Mouse (Mus musculus) G1E (cell line): ENCODE results near the gene Ganab. TPM values are rescaled to one million over a fixed set of nuclear protein-coding genes. Genes with fewer than 3 reads are reported as not detected.

Experiments
- ATAC-seq: 2 replicates; pipeline ENCODE4 v1.8.0; 2016; ENCODE audit warnings: mild to moderate bottlenecking; ENCODE audit not compliant: insufficient number of reproducible peaks, poor library complexity, low FRiP score, severe bottlenecking; ENCODE audit errors: extremely low read depth
- DNase-seq: peaks from one replicate; pipeline ENCODE4 v3.0.0; 2012; ENCODE audit warnings: low spot score
- H3K27me3 ChIP-seq: 2 replicates; pipeline ENCODE4 v1.6.1; 2012; ENCODE audit warnings: mild to moderate bottlenecking, low read length, inconsistent platforms; ENCODE audit not compliant: insufficient read depth
- H3K36me3 ChIP-seq: replicated peaks from 2 replicates; pipeline ENCODE3; 2012; ENCODE audit warnings: mild to moderate bottlenecking, inconsistent platforms
- H3K4me1 ChIP-seq: 2 replicates; pipeline ENCODE4 v1.6.1; 2012; ENCODE audit warnings: low read depth, low read length, inconsistent platforms, mixed read lengths; ENCODE audit not compliant: insufficient read depth
- H3K4me3 ChIP-seq: 2 replicates; pipeline ENCODE4 v1.5.1; 2012; ENCODE audit warnings: low read depth, mild to moderate bottlenecking, inconsistent platforms, low read length, moderate library complexity, mixed read lengths
- H3K9me3 ChIP-seq: replicated peaks from 2 replicates; pipeline ENCODE4 v1.6.1; 2012; ENCODE audit warnings: inconsistent platforms
- CTCF ChIP-seq: IDR thresholded peaks from 2 replicates; pipeline ENCODE4 v1.5.1; 2012; ENCODE audit warnings: low read depth, low read length, inconsistent platforms, mixed read lengths
- GATA1 ChIP-seq: IDR thresholded peaks from 2 replicates; pipeline ENCODE4 v1.6.1; 2012; ENCODE audit warnings: borderline replicate concordance, low read length, inconsistent platforms, mixed read lengths
- GATA2 ChIP-seq: IDR thresholded peaks from 2 replicates; pipeline ENCODE4 v1.6.1; 2012; ENCODE audit warnings: low read depth, low read length, inconsistent platforms, borderline replicate concordance
- POLR2AphosphoS5 ChIP-seq: IDR thresholded peaks from 2 replicates; pipeline ENCODE4 v1.6.1; 2012; ENCODE audit warnings: low read depth, low read length, inconsistent platforms; ENCODE audit not compliant: insufficient replicate concordance
- TAL1 ChIP-seq: conservative IDR thresholded peaks from 2 replicates; pipeline ENCODE4 v1.6.1; 2012; ENCODE audit warnings: low read depth, low read length, inconsistent platforms, mixed read lengths
- polyA plus RNA-seq: library from polyadenylated mRNA; stranded (reverse); fragments of >175 nt; gene quantifications from 2 replicates; pipeline ENCODE4 v1.2.3, GENCODE M21; 2012
- total RNA-seq, 2 experiments: library from RNA; stranded (forward) in 1 of 2; stranded (reverse) in 1 of 2; fragments of 200-1000 nt in 1 of 2; fragments of >200 nt in 1 of 2; fragmentation: Nextera tagmentation in 1 of 2; gene quantifications; 2 replicates each; pipeline ENCODE4 v1.2.3; 2014 to 2017

Ganab gene
- total and polyA plus RNA-seq, 3 experiments = 56.2 to 214 (median 75.0) TPM

DNA sequence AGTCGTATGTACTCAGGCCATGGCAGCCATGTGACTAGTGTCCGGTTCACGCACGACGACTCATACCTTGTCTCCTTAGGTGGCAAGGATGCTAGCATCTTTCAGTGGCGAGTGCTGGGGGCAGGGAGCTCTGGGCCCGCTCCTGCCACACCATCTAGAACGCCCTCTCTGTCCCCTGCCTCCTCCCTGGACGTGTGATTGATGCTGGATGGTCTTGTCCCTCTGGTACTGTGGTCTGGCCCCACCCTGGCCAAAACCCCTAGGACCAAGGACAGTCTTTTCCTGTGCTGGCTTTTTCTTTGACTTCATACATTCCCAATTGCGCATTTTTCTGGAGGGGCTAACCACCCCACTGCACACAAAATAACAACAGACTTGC, 43.3 kb downstream of the Ganab start:
- no peaks in the 10 kb centered on the region for H3K9me3 ChIP-seq
- no peak for TF ChIP-seq GATA1
- no peak for TF ChIP-seq POLR2AphosphoS5
- no peak for TF ChIP-seq CTCF
- TF ChIP-seq GATA2 = no peak
- H3K4me3 ChIP-seq = peak overlapping the region; percentile 97; the same call in 1 of the 2 replicates
- H3K36me3 ChIP-seq = peaks cover 76% of the 10 kb centered on the region
- ATAC-seq (no peak), DNase-seq (no peak)
- H3K4me1 ChIP-seq = peaks cover 76% of the 10 kb centered on the region
- H3K27me3 ChIP-seq = no peaks in the 10 kb centered on the region

DNA sequence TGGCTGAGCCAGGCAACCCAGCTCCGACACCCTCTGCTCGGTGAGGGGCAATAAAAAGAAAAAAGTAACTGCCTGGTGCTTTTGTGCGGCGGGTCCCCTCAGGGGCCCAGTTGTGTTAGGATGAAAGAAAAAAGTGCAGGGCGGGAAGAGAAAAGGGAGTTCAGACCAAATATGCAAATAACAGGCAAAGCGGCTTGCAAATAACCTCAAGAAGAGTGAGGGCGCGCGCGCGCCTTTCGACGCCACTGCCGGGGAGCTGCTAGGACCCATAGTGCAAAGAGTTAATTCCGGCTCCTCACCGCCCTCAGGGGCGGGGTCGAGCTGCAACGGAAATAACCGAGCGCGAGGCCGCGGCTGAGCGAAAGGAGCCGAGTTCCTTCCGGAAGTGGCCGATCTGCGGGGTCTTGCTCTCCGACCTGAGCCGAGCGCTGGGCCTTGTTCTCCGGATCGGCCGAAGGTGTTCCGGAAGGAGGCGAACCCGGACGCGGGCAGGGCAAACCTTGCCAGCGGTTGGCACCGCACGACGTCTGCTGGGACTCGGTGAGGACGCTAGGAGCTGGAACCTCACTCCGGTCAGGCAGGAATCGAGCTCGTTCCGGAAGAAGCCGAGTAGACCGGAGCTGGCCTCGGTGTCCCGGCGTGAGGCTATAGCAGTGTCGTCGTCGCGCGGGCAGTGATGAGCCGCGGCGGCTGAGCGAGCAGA, 43.8 kb downstream of the Ganab start, which contains the start of gene Mta2:
Gene Mta2 (plus strand): TSS at position 361 of the 703 bp plus-strand sequence.
- no peaks in the 10 kb centered on the region for H3K27me3 ChIP-seq
- peaks cover 76% of the 10 kb centered on the region for H3K36me3 ChIP-seq
- no peak for TF ChIP-seq CTCF
- TF ChIP-seq GATA2 = no peak
- no peak for TF ChIP-seq GATA1
- TF ChIP-seq TAL1 = no peak
- no peak for TF ChIP-seq POLR2AphosphoS5
- H3K9me3 ChIP-seq = no peaks in the 10 kb centered on the region
- DNase-seq (peak; percentile 87), ATAC-seq (peak; percentile 67)
- H3K4me3 ChIP-seq = peak within 1 kb of the TSS; percentile 97
- peaks cover 77% of the 10 kb centered on the region for H3K4me1 ChIP-seq

DNA sequence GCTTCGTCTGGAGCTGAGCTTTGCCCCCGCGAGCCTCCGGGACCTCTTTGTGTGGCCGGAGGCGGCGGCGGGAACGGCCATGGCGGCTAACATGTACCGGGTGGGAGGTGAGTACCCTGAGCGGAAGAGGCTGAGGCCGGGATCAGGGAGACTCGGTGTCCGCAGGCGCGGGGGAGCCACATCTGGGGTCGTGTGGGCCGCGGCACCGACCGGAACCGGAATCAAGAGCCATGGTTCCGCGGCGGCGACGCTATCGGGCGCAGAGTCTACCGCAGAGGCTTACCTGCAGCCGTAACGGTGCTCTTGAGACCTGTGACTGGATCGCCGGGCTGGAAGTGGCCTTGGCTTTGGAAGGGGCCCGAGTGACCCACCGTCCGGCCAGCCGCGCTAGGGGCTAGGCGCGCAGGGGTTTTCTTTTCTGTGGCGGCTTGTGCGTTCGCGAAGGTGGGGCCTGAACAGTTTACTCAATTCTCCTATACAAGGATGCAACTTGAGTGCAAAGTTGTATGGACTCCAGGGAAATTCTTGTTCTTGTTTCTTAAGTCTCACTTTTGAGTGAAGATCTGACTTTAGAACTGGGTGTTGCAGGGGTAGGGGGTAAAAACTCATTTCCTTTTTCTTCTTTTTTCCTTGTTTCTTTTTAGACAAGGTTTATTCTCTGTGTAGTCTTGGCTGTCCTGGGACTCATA, 44.5 kb downstream of the Ganab start:
- peaks cover 77% of the 10 kb centered on the region for H3K4me1 ChIP-seq
- no peaks in the 10 kb centered on the region for H3K9me3 ChIP-seq
- peak overlapping the region; percentile 97 for H3K4me3 ChIP-seq
- TF ChIP-seq TAL1 (no peak), POLR2AphosphoS5 (no peak), GATA2 (no peak), CTCF (no peak), GATA1 (no peak)
- ATAC-seq (no peak), DNase-seq (peak; percentile 38)
- H3K27me3 ChIP-seq = no peaks in the 10 kb centered on the region
- peaks cover 75% of the 10 kb centered on the region for H3K36me3 ChIP-seq

DNA sequence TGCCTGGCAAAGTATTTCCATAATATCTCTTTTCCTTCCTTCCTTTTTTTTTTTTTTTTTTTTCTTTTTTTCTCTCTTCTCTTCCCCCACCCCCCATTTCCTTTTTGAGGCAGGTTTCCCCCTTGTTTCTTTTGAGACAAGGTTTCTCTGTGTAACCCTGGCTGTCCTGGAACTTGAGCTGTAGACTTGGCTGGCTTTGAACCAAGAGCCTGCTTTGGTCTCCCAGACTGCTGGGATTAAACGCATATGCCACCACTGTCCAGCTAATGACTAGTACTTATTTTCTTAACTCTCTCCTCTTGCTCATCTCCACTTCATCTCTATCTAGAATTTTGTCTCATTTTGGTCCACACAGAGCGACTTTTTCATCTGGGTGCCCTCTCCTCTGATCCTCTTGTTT, 45.2 kb downstream of the Ganab start:
- TF ChIP-seq GATA2 (no peak), POLR2AphosphoS5 (no peak), CTCF (no peak), TAL1 (no peak), GATA1 (no peak)

DNA sequence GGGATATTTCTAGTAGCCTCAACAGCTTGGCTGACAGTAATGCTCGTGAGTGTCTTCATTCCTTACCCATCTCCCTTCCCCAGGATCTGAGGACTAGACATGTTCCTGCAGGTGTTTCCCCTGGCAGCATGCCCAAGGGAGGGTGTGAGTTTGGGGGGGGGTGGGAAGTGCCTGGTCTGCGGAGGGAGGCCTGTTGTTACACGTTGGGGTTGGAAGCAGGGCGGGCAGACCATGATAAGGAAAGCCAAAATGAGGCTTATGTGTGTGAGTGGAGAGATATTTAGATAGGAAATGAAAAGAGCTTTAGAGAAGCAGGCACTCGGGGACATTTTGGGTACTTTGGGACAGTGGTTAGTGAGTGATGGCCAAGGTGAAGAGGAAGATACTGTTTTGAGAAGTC, 46.2 kb downstream of the Ganab start:
- no peaks in the 10 kb centered on the region for H3K9me3 ChIP-seq
- ATAC-seq (peak; percentile 47), DNase-seq (no peak)
- H3K4me1 ChIP-seq = peaks cover 80% of the 10 kb centered on the region
- no peak for TF ChIP-seq GATA1
- peak; percentile 46; the same call in 1 of the 2 replicates for TF ChIP-seq TAL1
- peaks cover 75% of the 10 kb centered on the region for H3K36me3 ChIP-seq
- no peaks in the 10 kb centered on the region for H3K27me3 ChIP-seq
- peak overlapping the region; percentile 97 for H3K4me3 ChIP-seq

More for the DNA sequence above, 45.2 kb downstream of the Ganab start:
- Histone ChIP-seq H3K4me3 (peak overlapping the region; percentile 97), H3K9me3 (no peaks in the 10 kb centered on the region), H3K36me3 (peaks cover 75% of the 10 kb centered on the region), H3K4me1 (peaks cover 80% of the 10 kb centered on the region), H3K27me3 (no peaks in the 10 kb centered on the region)
- DNase-seq = no peak
- ATAC-seq = no peak

DNA sequence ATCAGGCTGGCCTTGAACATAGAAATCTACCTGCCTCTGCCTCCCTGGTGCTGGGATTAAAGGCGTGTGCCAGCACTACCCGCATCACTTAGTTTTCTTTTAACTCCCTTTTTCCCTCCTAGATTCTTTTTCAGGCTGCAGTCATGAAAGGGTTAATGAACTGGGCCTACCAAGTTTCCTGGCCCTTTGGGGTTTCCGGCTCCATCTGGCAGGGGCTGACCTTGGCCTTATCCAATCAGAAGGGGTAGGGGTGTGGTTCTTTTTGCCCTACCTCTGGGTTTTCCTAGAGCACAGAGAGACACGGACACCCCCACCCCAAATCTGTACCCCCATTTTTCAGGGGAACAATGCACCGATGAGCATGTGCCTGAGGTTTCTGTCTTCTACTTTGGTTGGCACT, 46.9 kb downstream of the Ganab start:
- H3K27me3 ChIP-seq = no peaks in the 10 kb centered on the region
- peaks cover 73% of the 10 kb centered on the region for H3K36me3 ChIP-seq
- peak overlapping the region; percentile 54 for H3K4me3 ChIP-seq
- DNase-seq = peak; percentile 68
- TF ChIP-seq GATA2 = no peak
- no peak for TF ChIP-seq POLR2AphosphoS5
- no peak for TF ChIP-seq CTCF
- peaks cover 78% of the 10 kb centered on the region for H3K4me1 ChIP-seq
- no peak for ATAC-seq
- no peaks in the 10 kb centered on the region for H3K9me3 ChIP-seq
